21 mouse cellular contexts compared by ENCODE assay signal in the genomic region with DNA sequence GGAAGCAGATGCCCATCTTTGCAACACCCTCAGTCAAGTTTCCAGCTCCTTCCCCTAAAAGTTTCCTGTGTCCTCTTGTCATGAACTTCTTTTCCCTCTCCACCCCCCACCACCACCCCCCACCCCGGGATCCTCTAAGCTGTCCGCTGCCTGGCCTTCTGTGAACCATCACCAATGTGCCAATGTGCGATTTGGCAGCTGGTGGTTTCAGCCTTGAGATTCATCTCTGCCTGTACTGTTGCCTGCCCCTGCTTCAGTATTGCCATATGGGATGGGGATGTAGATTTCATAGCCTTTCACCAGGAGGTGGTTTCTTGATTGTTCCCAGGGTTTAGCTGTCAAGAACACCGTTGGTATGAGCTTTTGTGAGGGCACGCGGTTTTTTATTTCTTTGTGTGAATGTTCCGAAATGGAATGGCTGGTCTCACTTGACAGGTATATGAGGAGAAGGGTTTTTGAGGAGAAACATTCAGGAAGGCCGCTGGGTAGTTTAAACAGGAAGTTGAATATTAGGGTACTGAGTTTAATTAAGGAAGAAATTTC.
DNase-seq lines count a peak whose midpoint lies in the region; ATAC-seq and TF ChIP-seq lines count a peak whose summit lies in the region.
"Had no signal": no experiment of that assay in that cellular context is flagged by ENCODE, and none has a peak within 500 bp of the region (broad histone marks: within the 10 kb centered on the region; RNA-seq: fewer than 3 reads in every experiment).

No protein-coding gene starts in this region.

- no peaks in the 10 kb centered on the region for H3K9me3 ChIP-seq in hindbrain, embryonic 10.5 days
- no peaks in the 10 kb centered on the region for H3K9me3 ChIP-seq in hindbrain, embryonic 12.5 days (replicated peaks)
- no peaks in the 10 kb centered on the region for H3K9me3 ChIP-seq in stomach, postnatal 0 days (ENCODE audit: control insufficient read depth, low read length)
- H3K9me3 ChIP-seq: embryonic facial prominence, embryonic 15.5 days; heart, embryonic 15.5 days had no signal

- H3K36me3 ChIP-seq in hindbrain, embryonic 10.5 days, result no peaks in the 10 kb centered on the region
- no peaks in the 10 kb centered on the region for H3K36me3 ChIP-seq in hindbrain, embryonic 12.5 days
- no peaks in the 10 kb centered on the region for H3K36me3 ChIP-seq in stomach, postnatal 0 days (ENCODE audit: control insufficient read depth, insufficient read depth, low read length)
- H3K36me3 ChIP-seq: embryonic facial prominence, embryonic 15.5 days; G1E; heart, embryonic 15.5 days had no signal

- no peak overlapping the region for H3K9ac ChIP-seq in hindbrain, embryonic 12.5 days
- H3K9ac ChIP-seq in stomach, postnatal 0 days (ENCODE audit: low read length), result no peak overlapping the region
- H3K9ac ChIP-seq: embryonic facial prominence, embryonic 15.5 days; heart, embryonic 15.5 days had no signal

- TF ChIP-seq CTCF in cerebellum, adult 2 months (IDR thresholded peaks at IDR 0.05; ENCODE audit: borderline replicate concordance, insufficient read depth, low read depth, low read length), result no peak
- TF ChIP-seq CTCF in stomach, postnatal 0 days (IDR thresholded peaks at IDR 0.05; ENCODE audit: low read depth), result no peak

- H3K27me3 ChIP-seq in cerebellum, adult 2 months (ENCODE audit: control insufficient read depth, insufficient read depth, low read length), result no peaks in the 10 kb centered on the region
- H3K27me3 ChIP-seq in hindbrain, embryonic 10.5 days (ENCODE audit: insufficient read depth, poor library complexity, severe bottlenecking), result no peaks in the 10 kb centered on the region
- no peaks in the 10 kb centered on the region for H3K27me3 ChIP-seq in hindbrain, embryonic 12.5 days
- H3K27me3 ChIP-seq in stomach, postnatal 0 days (ENCODE audit: control insufficient read depth, insufficient read depth, low read length), result no peaks in the 10 kb centered on the region
- H3K27me3 ChIP-seq: embryonic facial prominence, embryonic 15.5 days; heart, embryonic 15.5 days had no signal

- TF ChIP-seq POLR2A in cerebellum, adult 2 months (IDR thresholded peaks at IDR 0.05; ENCODE audit: borderline replicate concordance, insufficient read depth, low read length), result no peak

- DNase-seq in cerebellum, adult 2 months, result peak; percentile 19 to 28
- no peak for DNase-seq in cerebellum, postnatal 36 days
- DNase-seq in hindbrain, embryonic 10.5 days (ENCODE audit: low spot score), result no peak
- DNase-seq in urinary bladder, postnatal 4 days (ENCODE audit: low spot score in 2 of 2), result peak; percentile 14 to 52
- no peak for DNase-seq in urinary bladder, adult 18-20 months (ENCODE audit: low spot score in 2 of 2)
- DNase-seq in frontal cortex, adult 2 months (ENCODE audit: extremely low spot score in 1 of 2, low spot score in 1 of 2), result no peak
- DNase-seq in stomach, postnatal 0 days (ENCODE audit: low spot score), result no peak
- DNase-seq: adrenal gland, postnatal 36 days; gastrocnemius, postnatal 10 days; heart, adult 2 months; kidney, adult 11 months; kidney, postnatal 14 days; lung, adult 2 months; lung, postnatal 36 days; thymus, adult 18-20 months had no signal

- no peak for TF ChIP-seq EP300 in stomach, postnatal 0 days (optimal IDR thresholded peaks at IDR 0.05)

- H3K4me2 ChIP-seq in hindbrain, embryonic 12.5 days (replicated peaks), result no peak overlapping the region
- no peak overlapping the region for H3K4me2 ChIP-seq in stomach, postnatal 0 days (replicated peaks; ENCODE audit: low read depth)
- H3K4me2 ChIP-seq: embryonic facial prominence, embryonic 15.5 days; heart, embryonic 15.5 days; liver, embryonic 11.5 days had no signal

- ATAC-seq in hindbrain, embryonic 12.5 days (ENCODE audit: low FRiP score), result no peak
- ATAC-seq in stomach, postnatal 0 days (ENCODE audit: low FRiP score, low TSS enrichment), result no peak
- ATAC-seq: CD4-positive, CD25-positive, alpha-beta regulatory T cell, adult 4 months had no signal

- H3K4me3 ChIP-seq in cerebellum, adult 2 months (replicated peaks; ENCODE audit: insufficient read depth, low read depth, low read length), result no peak overlapping the region
- no peak overlapping the region for H3K4me3 ChIP-seq in hindbrain, embryonic 10.5 days
- no peak overlapping the region for H3K4me3 ChIP-seq in hindbrain, embryonic 12.5 days
- no peak overlapping the region for H3K4me3 ChIP-seq in stomach, postnatal 0 days (ENCODE audit: low read depth, low read length)
- H3K4me3 ChIP-seq: embryonic facial prominence, embryonic 15.5 days; heart, adult 2 months; heart, embryonic 15.5 days had no signal

- H3K4me1 ChIP-seq in cerebellum, adult 2 months (ENCODE audit: control insufficient read depth, insufficient read depth, low read length), result peaks cover 15% of the 10 kb centered on the region
- H3K4me1 ChIP-seq in hindbrain, embryonic 10.5 days (replicated peaks), result peaks cover 50% of the 10 kb centered on the region
- H3K4me1 ChIP-seq in hindbrain, embryonic 12.5 days, result peaks cover 37% of the 10 kb centered on the region
- H3K4me1 ChIP-seq in stomach, postnatal 0 days (replicated peaks; ENCODE audit: control insufficient read depth, insufficient read depth), result 0 out of 2 replicates have a peak, but pooled peaks cover 4% of the 10 kb centered on the region

- H3K27ac ChIP-seq in cerebellum, adult 2 months (ENCODE audit: insufficient read depth, low read length), result no peak overlapping the region
- H3K27ac ChIP-seq in hindbrain, embryonic 10.5 days, result peak overlapping the region; percentile 85
- H3K27ac ChIP-seq in hindbrain, embryonic 12.5 days, result no peak overlapping the region; the same call in 1 of the 2 replicates
- H3K27ac ChIP-seq in stomach, postnatal 0 days (replicated peaks), result no peak overlapping the region
- H3K27ac ChIP-seq: embryonic facial prominence, embryonic 15.5 days; heart, adult 2 months; heart, embryonic 15.5 days had no signal

- 54% methylated on average over 8 of the region's 8 CpGs for WGBS in cerebellum, adult 2 months
- 73% methylated on average over 8 of the region's 8 CpGs for WGBS in hindbrain, embryonic 10.5 days
- 59% methylated on average over 8 of the region's 8 CpGs for WGBS in hindbrain, embryonic 12.5 days
- WGBS in stomach, postnatal 0 days, result 66% methylated on average over 8 of the region's 8 CpGs

Comparison
In these comparisons a context has a peak if more than half of its experiments do, and no peak if none do; other contexts are left out.
1. DNase-seq: peak in cerebellum, adult 2 months (2 of 2) and urinary bladder, postnatal 4 days (2 of 2); none in cerebellum, postnatal 36 days (0 of 2), hindbrain, embryonic 10.5 days (single experiment), urinary bladder, adult 18-20 months (0 of 2), frontal cortex, adult 2 months (0 of 2) and stomach, postnatal 0 days (single experiment).